Mouse (Mus musculus) spleen, adult 2 months (tissue): Measurements from ENCODE around the gene Iqgap1. TPM values are rescaled to one million over a fixed set of nuclear protein-coding genes. Genes with fewer than 3 reads are reported as not detected.

Source experiments
- DNase-seq, 2 experiments: peaks; one replicate each; pipeline versions ENCODE4 v3.0.0 to v3.0.0-alpha.2; 2012 to 2021; ENCODE audit warnings: low spot score in 2 of 2, low read depth in 1 of 2
- H3K27ac ChIP-seq: fragments of 200-500 bp; 2 replicates; pipeline ENCODE4 v1.5.1; 2012; ENCODE audit warnings: low read length, inconsistent platforms; ENCODE audit not compliant: insufficient read depth
- H3K27me3 ChIP-seq: fragments of 200-500 bp; 2 replicates; pipeline ENCODE4 v1.6.1; 2012; ENCODE audit warnings: mild to moderate bottlenecking, moderate library complexity, low read length, inconsistent platforms; ENCODE audit not compliant: control insufficient read depth, insufficient read depth
- H3K36me3 ChIP-seq: fragments of 200-500 bp; 2 replicates; pipeline ENCODE4 v1.6.1; 2012; ENCODE audit warnings: mild to moderate bottlenecking, low read length, inconsistent platforms; ENCODE audit not compliant: control insufficient read depth, insufficient read depth
- H3K4me1 ChIP-seq: fragments of 200-500 bp; 2 replicates; pipeline ENCODE4 v1.6.1; 2011; ENCODE audit warnings: inconsistent platforms; ENCODE audit not compliant: control insufficient read depth, insufficient read depth, insufficient read length
- H3K4me3 ChIP-seq: fragments of 200-500 bp; 2 replicates; pipeline ENCODE4 v1.5.1; 2011; ENCODE audit warnings: mild to moderate bottlenecking, inconsistent platforms; ENCODE audit not compliant: insufficient read depth, insufficient read length; ENCODE audit errors: extremely low read depth
- CTCF ChIP-seq: fragments of 200-500 bp; IDR thresholded peaks from 2 replicates; pipeline ENCODE4 v1.5.1; 2011; ENCODE audit warnings: mild to moderate bottlenecking, inconsistent platforms; ENCODE audit not compliant: insufficient read depth, insufficient read length, insufficient replicate concordance; ENCODE audit errors: extremely low read depth
- POLR2A ChIP-seq: fragments of 200-500 bp; IDR thresholded peaks from 2 replicates; pipeline ENCODE4 v1.6.1; 2011; ENCODE audit warnings: low read depth, low read length, inconsistent platforms
- WGBS: fragments of 180-500 bp; shearing (Covaris S2); methylation state at CpG from one replicate; pipeline ENCODE4 v1.1.7; 2018; 5-methylcytosine and 5-hydroxymethylcytosine counted together
- polyA plus RNA-seq: library from polyadenylated mRNA; depleted of rRNA; stranded (reverse); fragments of >200 nt; gene quantifications from 2 replicates; pipeline ENCODE4 v1.2.3, GENCODE M21; 2012

The Iqgap1 gene
- polyA plus RNA-seq, 1 experiment, result 55.9 TPM

- no peak for DNase-seq
- Histone ChIP-seq H3K36me3 (peaks cover 51% of the 10 kb centered on the region), H3K4me1 (peaks cover 4% of the 10 kb centered on the region; the same call in 1 of the 2 replicates), H3K27me3 (no peaks in the 10 kb centered on the region), H3K27ac (no peak overlapping the region), H3K4me3 (no peak overlapping the region)
- TF ChIP-seq CTCF, result no peak
- no peak for TF ChIP-seq POLR2A
- WGBS, result 92% methylated on average over 6 of the region's 6 CpGs
Observed at GRCm38 (mm10) chr7:80796258-80796657, 29.5 kb downstream of the Iqgap1 start.

GRCm38 (mm10) chr7:80789534-80789933 is 36.2 kb downstream of the Iqgap1 start:
- WGBS, result 64% methylated on average over 5 of the region's 5 CpGs
- H3K4me3 ChIP-seq, result no peak overlapping the region

GRCm38 (mm10) chr7:80789061-80789460 is 36.7 kb downstream of the Iqgap1 start:
- WGBS, result 36% methylated on average over 1 of the region's 1 CpGs
- peaks cover 16% of the 10 kb centered on the region for H3K4me1 ChIP-seq
- H3K27ac ChIP-seq, result no peak overlapping the region

More at GRCm38 (mm10) chr7:80789534-80789933, 36.2 kb downstream of the Iqgap1 start:
- no peaks in the 10 kb centered on the region for H3K27me3 ChIP-seq
- TF ChIP-seq CTCF (no peak), POLR2A (no peak)
- H3K27ac ChIP-seq, result peak overlapping the region; percentile 57
- H3K4me1 ChIP-seq, result peaks cover 16% of the 10 kb centered on the region
- no peak for DNase-seq
- peaks cover 18% of the 10 kb centered on the region for H3K36me3 ChIP-seq

DNA sequence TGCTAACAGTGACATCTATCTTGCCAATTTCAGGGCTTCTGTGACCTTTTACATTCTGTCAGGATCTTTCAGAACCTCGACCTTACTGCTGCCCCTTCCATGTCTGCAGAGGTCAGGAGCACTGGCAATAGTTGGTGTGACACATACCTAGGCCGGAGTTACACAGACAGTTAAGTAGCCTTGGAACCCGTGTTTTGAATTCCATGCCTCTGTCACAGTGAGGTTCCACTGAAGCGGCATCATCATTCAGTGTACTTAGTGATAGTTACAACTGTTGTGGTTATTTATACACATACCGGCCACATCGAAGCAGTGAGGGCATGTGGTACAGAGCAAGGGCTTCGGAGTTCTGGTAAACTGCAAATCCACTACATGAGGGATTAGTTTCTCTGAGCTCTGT is 37.8 kb downstream of the Iqgap1 start:
- peaks cover 14% of the 10 kb centered on the region for H3K36me3 ChIP-seq
- H3K27me3 ChIP-seq, result no peaks in the 10 kb centered on the region
- H3K4me3 ChIP-seq, result no peak overlapping the region
- DNase-seq, result no peak
- H3K4me1 ChIP-seq, result peaks cover 22% of the 10 kb centered on the region
- 89% methylated on average over 7 of the region's 7 CpGs for WGBS
- no peak for TF ChIP-seq CTCF
- TF ChIP-seq POLR2A, result no peak
- no peak overlapping the region for H3K27ac ChIP-seq

More at GRCm38 (mm10) chr7:80789061-80789460, 36.7 kb downstream of the Iqgap1 start:
- H3K36me3 ChIP-seq, result peaks cover 18% of the 10 kb centered on the region
- H3K27me3 ChIP-seq, result no peaks in the 10 kb centered on the region
- H3K4me3 ChIP-seq, result no peak overlapping the region
- no peak for DNase-seq
- TF ChIP-seq POLR2A (no peak), CTCF (no peak)

DNA sequence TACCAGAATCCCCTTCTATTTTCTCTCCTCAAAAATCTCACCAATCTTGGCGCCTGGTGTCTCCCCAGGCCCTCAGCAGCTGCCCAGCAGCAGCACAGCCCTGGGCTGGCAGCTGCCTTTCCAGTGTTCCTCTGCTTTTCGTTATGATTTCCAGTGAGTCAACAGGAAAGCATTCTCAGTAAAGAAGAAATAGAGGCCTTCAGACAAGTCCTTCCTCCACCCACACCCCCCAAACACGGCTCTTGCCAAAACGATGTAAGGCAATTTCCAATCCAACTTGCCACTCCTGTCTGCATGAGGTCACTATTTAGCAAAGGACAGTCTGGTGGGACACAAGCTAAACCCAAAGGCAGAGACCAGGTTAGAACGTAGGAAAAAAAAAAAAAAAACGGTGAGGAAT is 39.0 kb downstream of the Iqgap1 start:
- no peak for DNase-seq
- Histone ChIP-seq H3K4me3 (no peak overlapping the region), H3K27me3 (no peaks in the 10 kb centered on the region), H3K4me1 (peaks cover 26% of the 10 kb centered on the region), H3K36me3 (peaks cover 7% of the 10 kb centered on the region; the same call in 1 of the 2 replicates), H3K27ac (no peak overlapping the region)
- no peak for TF ChIP-seq CTCF
- no peak for TF ChIP-seq POLR2A
- 59% methylated on average over 6 of the region's 6 CpGs for WGBS

- peaks cover 31% of the 10 kb centered on the region; the same call in 1 of the 2 replicates for H3K4me1 ChIP-seq
- no peak overlapping the region for H3K4me3 ChIP-seq
- H3K36me3 ChIP-seq, result peaks cover 1% of the 10 kb centered on the region; the same call in 1 of the 2 replicates
- WGBS, result 88% methylated on average over 5 of the region's 5 CpGs
- TF ChIP-seq POLR2A (no peak), CTCF (no peak)
- no peak overlapping the region; the same call in 1 of the 2 replicates for H3K27ac ChIP-seq
- no peaks in the 10 kb centered on the region for H3K27me3 ChIP-seq
- DNase-seq, result no peak
Observed at GRCm38 (mm10) chr7:80783841-80784240, 41.9 kb downstream of the Iqgap1 start.
